Mouse (Mus musculus) small intestine, adult 2 months (tissue): ENCODE measurements around the gene Fam170b.

Source experiments
- CTCF ChIP-seq: fragments of 200-500 bp; IDR thresholded peaks from 2 replicates; pipeline ENCODE4 v1.5.1; 2012; ENCODE audit warnings: low read depth, mild to moderate bottlenecking, control low read depth, inconsistent platforms, low read length, moderate library complexity, mixed read lengths; ENCODE audit not compliant: insufficient replicate concordance, insufficient read length; ENCODE audit errors: extremely low read depth
- POLR2A ChIP-seq: fragments of 200-500 bp; IDR thresholded peaks from 2 replicates; pipeline ENCODE4 v1.6.1; 2012; ENCODE audit warnings: low read depth, mild to moderate bottlenecking, control low read depth, inconsistent platforms, low read length, moderate library complexity

- TF ChIP-seq POLR2A (no peak), CTCF (no peak)
These were observed 31.6 kb downstream of the Fam170b start for GRCm38 (mm10) chr14:32865331-32865730.
